Mouse (Mus musculus): Measurements from ENCODE around the gene Anks1.

GRCm38 (mm10) chr17:27982712-27983266 lies 73.7 kb downstream of the Anks1 start:
- no peak for TF ChIP-seq POLR2A (IDR thresholded peaks at IDR 0.05; ENCODE audit: borderline replicate concordance, extremely low read depth, insufficient read depth, insufficient read length, poor library complexity, severe bottlenecking)
- no peak for TF ChIP-seq CTCF (IDR thresholded peaks at IDR 0.05; ENCODE audit: borderline replicate concordance, extremely low read depth, insufficient read depth, insufficient read length)
